Mouse (Mus musculus): ENCODE data around the gene Erg. TPM values are rescaled to one million over a fixed set of nuclear protein-coding genes. Genes with fewer than 3 reads are reported as not detected.

Erg gene
- 1 to 10 TPM; 8.4 to 8.8 TPM for total RNA-seq (2021)
- long read RNA-seq, experiment 1, partial matches to known transcripts: 0 of 2 reads
- long read RNA-seq, experiment 1, other reads (novel, unspliced or antisense): 2 of 2 reads
- long read RNA-seq, experiment 2, partial matches to known transcripts: 0 of 1 reads
- long read RNA-seq, experiment 2, other reads (novel, unspliced or antisense): 1 of 1 reads

GRCm38 (mm10) chr16:95586311-95586602 lies at the start of gene Erg:
Erg (minus strand) TSS chr16:95586593.
- intact Hi-C loops (cut with DNase I): no loop called here
- no peak for DNase-seq (ENCODE audit: low spot score in 2 of 2)

GRCm38 (mm10) chr16:95631816-95632215 lies 45.4 kb upstream of the Erg start:
- peak in 1 of 2 experiments; percentile 6 for DNase-seq (ENCODE audit: low spot score in 2 of 2)

GRCm38 (mm10) chr16:95623876-95624770 lies 37.7 kb upstream of the Erg start:
- intact Hi-C loops (cut with DNase I): no loop called here

More at GRCm38 (mm10) chr16:95631816-95632215, 45.4 kb upstream of the Erg start:
- intact Hi-C loops (cut with DNase I): no loop called here

GRCm38 (mm10) chr16:95623056-95623455 lies 36.7 kb upstream of the Erg start:
- intact Hi-C loops (cut with DNase I): no loop called here
- no peak for DNase-seq (ENCODE audit: low spot score in 2 of 2)

More at GRCm38 (mm10) chr16:95623876-95624770, 37.7 kb upstream of the Erg start:
- no peak for DNase-seq (ENCODE audit: low spot score in 2 of 2)

GRCm38 (mm10) chr16:95619859-95620325 lies 33.5 kb upstream of the Erg start:
- DNase-seq (ENCODE audit: low spot score in 2 of 2): no peak
- intact Hi-C loops (cut with DNase I): no loop called here

- DNase-seq (ENCODE audit: low spot score in 2 of 2): no peak
- intact Hi-C loops (cut with DNase I): no loop called here
Observed at GRCm38 (mm10) chr16:95618206-95618605, 31.8 kb upstream of the Erg start.

- intact Hi-C loops (cut with DNase I): no loop called here
- no peak for DNase-seq (ENCODE audit: low spot score in 2 of 2)
Observed at GRCm38 (mm10) chr16:95617720-95618119, 31.3 kb upstream of the Erg start.

GRCm38 (mm10) chr16:95615579-95615978 lies 29.2 kb upstream of the Erg start:
- intact Hi-C loops (cut with DNase I): no loop called here
- no peak for DNase-seq (ENCODE audit: low spot score in 2 of 2)

GRCm38 (mm10) chr16:95614482-95614881 lies 28.1 kb upstream of the Erg start:
- no peak for DNase-seq (ENCODE audit: low spot score in 2 of 2)
- intact Hi-C loops (cut with DNase I): no loop called here

- DNase-seq (ENCODE audit: low spot score in 2 of 2): no peak
- intact Hi-C loops (cut with DNase I): no loop called here
Observed at GRCm38 (mm10) chr16:95611982-95612746, 25.8 kb upstream of the Erg start.

GRCm38 (mm10) chr16:95608624-95609023 lies 22.2 kb upstream of the Erg start:
- DNase-seq (ENCODE audit: low spot score in 2 of 2): no peak
- intact Hi-C loops (cut with DNase I): no loop called here

GRCm38 (mm10) chr16:95605304-95605703 lies 18.9 kb upstream of the Erg start:
- intact Hi-C loops (cut with DNase I): no loop called here
- peak; percentile 61 to 79 for DNase-seq (ENCODE audit: low spot score in 2 of 2)

GRCm38 (mm10) chr16:95602504-95602903 lies 16.1 kb upstream of the Erg start:
- DNase-seq (ENCODE audit: low spot score in 2 of 2): no peak
- intact Hi-C loops (cut with DNase I): no loop called here

- intact Hi-C loops (cut with DNase I): no loop called here
- no peak for DNase-seq (ENCODE audit: low spot score in 2 of 2)
Observed at GRCm38 (mm10) chr16:95601807-95602206, 15.4 kb upstream of the Erg start.

- intact Hi-C loops (cut with DNase I): no loop called here
- DNase-seq (ENCODE audit: low spot score in 2 of 2): no peak
Observed at GRCm38 (mm10) chr16:95601219-95601580, 14.8 kb upstream of the Erg start.

- intact Hi-C loops (cut with DNase I): no loop called here
- no peak for DNase-seq (ENCODE audit: low spot score in 2 of 2)
Observed at GRCm38 (mm10) chr16:95600572-95601218, 14.3 kb upstream of the Erg start.

GRCm38 (mm10) chr16:95598930-95599329 lies 12.5 kb upstream of the Erg start:
- no peak for DNase-seq (ENCODE audit: low spot score in 2 of 2)
- intact Hi-C loops (cut with DNase I): no loop called here

- intact Hi-C loops (cut with DNase I): no loop called here
- DNase-seq (ENCODE audit: low spot score in 2 of 2): no peak
Observed at GRCm38 (mm10) chr16:95597578-95597951, 11.2 kb upstream of the Erg start.

GRCm38 (mm10) chr16:95596884-95597577 lies 10.6 kb upstream of the Erg start:
- no peak for DNase-seq (ENCODE audit: low spot score in 2 of 2)
- intact Hi-C loops (cut with DNase I): no loop called here
